Mouse (Mus musculus) bone marrow, adult 2 months (tissue): Measurements from ENCODE around the gene Nhsl1.

Source experiments
- CTCF ChIP-seq: fragments of 200-500 bp; IDR thresholded peaks from 2 replicates; pipeline ENCODE4 v1.5.1; 2011; ENCODE audit warnings: low read length, control low read depth; ENCODE audit not compliant: control insufficient read depth, insufficient read depth
- POLR2A ChIP-seq: fragments of 200-500 bp; IDR thresholded peaks from 2 replicates; pipeline ENCODE4 v1.6.1; 2011; ENCODE audit warnings: low read depth, mild to moderate bottlenecking, control low read depth, low read length, borderline replicate concordance; ENCODE audit not compliant: control insufficient read depth

- no peak for TF ChIP-seq CTCF
- no peak for TF ChIP-seq POLR2A
These were observed 189.8 kb downstream of the Nhsl1 start for GRCm38 (mm10) chr10:18508586-18508985.
